Mouse (Mus musculus) ovary, adult 10 weeks (tissue): Measurements from ENCODE around the gene Abcb11. TPM values are rescaled to one million over a fixed set of nuclear protein-coding genes. Genes with fewer than 3 reads are reported as not detected.

Experiments used
- polyA plus RNA-seq: library from polyadenylated mRNA; stranded (reverse); fragments of 350-450 nt; fragmentation: Illumina TruSeq; extraction: RNeasy Lipid Tissue Mini Kit (QIAGEN cat#74804); gene quantifications from one replicate; pipeline ENCODE4 v1.2.3, GENCODE M21; 2014

The Abcb11 gene
- 0.40 TPM for polyA plus RNA-seq

DNA sequence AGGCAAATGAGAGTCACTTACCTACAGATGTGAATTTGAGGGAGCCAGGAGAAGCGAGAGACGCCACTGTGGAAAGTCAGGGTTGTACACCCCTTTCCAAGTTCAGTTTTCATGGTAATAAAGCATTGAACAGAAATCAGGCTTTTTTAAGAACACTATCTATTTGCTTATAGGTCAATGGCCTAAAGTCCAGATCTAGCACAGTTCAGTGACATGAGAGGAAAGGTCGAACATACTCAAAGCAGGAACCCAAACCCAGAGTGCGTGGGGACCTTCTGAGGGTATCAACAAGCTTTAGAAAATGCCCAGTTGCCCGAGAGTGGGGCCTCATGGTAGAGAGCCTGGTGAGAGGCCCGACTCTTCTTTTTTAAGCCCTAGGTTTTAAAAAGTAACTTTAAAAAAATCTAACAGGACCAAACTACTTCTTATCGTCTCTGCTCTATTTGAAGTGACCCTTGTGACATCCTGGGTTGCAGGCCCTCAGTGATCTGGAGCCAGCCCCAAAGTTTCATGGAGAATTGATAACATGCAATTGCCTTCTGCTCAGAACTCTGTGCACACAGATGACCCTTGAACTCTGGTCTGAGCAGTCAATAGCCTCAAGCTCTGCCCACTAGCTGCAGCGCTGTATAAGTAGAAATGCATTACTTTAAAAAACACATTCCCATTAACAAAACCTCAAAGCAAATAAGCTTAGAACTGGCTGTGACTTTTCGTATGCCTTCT, at the start of gene Abcb11:
TSS of gene Abcb11 (minus strand) at position 121 of the 726 bp plus-strand sequence.

DNA sequence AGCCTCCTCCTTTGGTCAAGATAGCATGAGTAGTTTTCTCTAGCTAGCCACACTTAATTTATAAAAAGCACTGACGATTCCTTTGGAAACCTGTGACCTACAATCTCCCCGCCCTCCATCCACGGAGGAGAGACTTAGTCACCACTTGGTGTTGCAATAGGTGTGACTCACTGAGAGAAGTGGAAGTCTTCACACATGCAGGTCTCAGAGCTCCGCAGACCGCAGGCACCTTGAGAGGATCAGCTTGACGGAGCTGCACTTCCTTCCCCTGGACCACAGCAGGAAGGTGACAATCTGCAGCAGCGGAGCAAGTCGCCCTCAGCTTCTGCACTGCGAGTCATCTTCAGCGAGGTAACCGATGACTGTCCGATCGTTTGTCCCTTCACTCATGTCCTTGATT, 37.9 kb upstream of the Abcb11 start, which contains the start of gene Dhrs9:
TSS of gene Dhrs9 (plus strand) at position 165 of the 400 bp plus-strand sequence.

DNA sequence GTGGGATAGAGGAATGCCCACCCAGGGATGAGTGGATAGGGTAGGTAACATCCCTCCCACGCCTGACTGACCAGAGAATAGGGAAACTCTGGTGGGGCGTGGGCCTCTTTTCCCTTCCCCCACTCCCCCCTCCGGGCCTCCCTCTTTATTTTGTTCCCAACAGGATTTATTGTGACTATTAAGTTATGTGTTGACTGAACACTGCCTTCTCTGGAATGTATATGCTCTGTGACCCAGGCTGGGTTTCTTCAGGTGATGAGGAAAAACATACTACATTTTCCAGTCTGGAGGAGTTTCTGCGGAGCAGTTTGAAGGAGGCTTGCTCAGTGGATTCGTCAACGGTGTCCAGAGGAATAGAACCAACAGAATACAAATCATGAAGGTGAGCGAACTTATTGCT, 131.6 kb downstream of the Abcb11 start, which contains the start of gene G6pc2:
TSS of gene G6pc2 (plus strand) at position 301 of the 400 bp plus-strand sequence.

DNA sequence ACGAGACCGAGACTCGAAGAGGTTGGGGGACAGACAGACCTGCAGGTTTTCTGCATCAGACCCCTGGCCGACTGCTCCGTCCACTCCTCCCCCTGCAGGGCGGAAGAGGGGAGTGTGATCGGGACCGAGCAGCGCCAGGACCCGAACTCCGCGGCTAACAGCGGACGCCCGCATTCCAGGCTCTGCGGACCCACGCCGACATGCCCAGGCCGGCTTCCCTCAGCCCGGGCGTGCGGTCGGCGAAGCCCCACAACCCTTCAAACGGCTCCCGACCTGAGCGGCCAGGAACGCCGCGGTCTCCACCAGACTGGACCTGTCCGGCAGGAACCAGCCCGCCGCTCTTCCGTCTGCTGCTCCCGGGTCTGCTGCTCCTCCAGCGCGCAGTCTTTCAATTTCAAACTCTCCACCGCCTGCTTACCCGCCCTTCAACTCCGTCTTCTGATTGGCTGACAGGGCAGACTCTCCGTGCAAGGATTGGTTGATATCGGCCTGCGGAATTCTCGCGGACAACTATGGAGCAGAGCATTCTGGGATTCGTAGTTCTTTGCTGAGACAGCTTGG, 136.5 kb downstream of the Abcb11 start, which contains the start of gene Spc25:
TSS of gene Spc25 (minus strand) at position 404 of the 561 bp plus-strand sequence.

Other genes starting within 250 kb of the Abcb11 start
- 9.9 TPM for gene Nostrin, start 206.8 kb downstream of the Abcb11 start, polyA plus RNA-seq
- gene Spc25, start 136.4 kb downstream of the Abcb11 start, polyA plus RNA-seq = 150 TPM
- 0.51 TPM for gene G6pc2, start 131.5 kb downstream of the Abcb11 start, polyA plus RNA-seq
- gene Dhrs9, start 37.8 kb upstream of the Abcb11 start, polyA plus RNA-seq = 9.9 TPM
- gene Lrp2, start 243.4 kb upstream of the Abcb11 start, polyA plus RNA-seq = 0.77 TPM